Mouse (Mus musculus): Measurements from ENCODE around the gene Gm867. TPM values are rescaled to one million over a fixed set of nuclear protein-coding genes. Genes with fewer than 3 reads are reported as not detected.
A peak's percentile ranks its signal among the peaks of the same experiment; 100 is the strongest.

Gm867 gene
- total RNA-seq, 2 experiments from 2014 or later = not detected

DNA sequence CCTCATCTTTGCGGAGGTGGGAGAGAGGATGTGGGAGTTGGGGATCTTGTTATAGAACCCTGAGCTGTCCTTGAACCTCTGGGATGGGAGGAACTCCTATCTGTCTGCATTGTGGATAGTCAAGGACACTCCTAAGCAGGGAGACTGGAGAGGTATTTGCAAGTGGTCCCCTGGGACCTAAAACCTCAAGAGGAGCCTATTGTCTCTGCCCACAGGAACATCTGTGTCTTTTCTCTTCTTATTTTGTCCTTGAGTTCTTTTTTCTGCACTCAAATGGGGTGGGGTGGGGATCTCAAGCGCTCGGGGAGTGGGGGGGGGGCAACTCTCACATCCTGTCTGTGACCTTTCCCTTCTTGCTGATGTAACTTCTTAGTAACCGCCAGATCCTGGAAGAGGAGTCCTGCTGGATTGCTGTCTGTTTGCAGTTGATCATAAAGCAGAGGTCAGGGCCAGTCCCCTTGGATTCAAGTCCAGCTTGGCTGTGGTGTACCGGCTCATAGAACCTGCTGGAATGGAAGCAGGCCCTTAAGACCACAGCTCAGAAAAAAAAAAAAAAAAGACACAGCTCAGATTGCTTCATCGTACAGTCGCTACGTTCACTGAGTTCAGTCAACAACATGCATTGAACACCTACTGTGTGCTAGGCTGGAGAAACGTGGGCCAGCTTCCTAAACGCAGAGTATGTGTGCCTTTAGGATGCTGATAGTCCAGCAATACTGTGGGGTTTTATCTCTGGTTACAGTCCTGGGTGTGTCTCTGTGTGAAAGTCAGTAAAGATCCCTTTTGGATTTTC, 2.4 kb downstream of the Gm867 start:
- no peak for ATAC-seq (replicated peaks; ENCODE audit: poor library complexity, severe bottlenecking)

DNA sequence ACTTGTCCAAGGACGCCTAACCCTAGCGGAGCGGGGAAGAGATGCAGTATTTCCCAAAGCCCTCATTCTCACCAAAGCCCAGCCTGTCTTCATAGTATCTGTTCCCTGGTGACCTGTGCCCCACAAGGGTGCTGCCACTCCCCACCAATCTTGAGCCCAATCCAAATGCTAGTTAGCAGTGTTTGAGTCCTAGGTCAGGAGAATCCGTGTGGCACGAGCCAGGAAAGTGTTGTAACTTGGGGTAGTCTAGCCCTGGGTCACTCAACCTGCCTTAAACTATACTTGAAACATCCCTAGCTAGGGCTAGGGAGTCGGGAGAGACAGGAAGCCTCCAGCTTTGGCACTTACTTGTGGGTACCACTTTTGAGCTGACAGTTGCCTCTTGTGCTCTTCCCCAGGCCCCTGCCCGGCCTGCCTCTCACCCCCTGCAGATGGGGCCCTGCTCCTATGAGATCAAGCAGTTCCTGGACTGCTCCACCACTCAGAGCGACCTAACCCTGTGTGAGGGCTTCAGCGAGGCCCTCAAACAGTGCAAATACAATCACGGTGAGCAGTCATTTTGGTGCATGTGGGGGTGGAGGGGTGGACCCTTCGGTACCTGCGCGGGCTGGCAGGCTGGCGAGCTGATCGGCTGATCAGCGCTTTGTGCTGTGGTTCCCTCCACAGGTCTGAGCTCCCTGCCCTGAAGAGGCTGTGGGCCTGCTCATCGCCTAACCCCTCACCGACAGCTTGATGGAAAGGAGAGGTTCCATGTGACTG, 3.4 kb downstream of the Gm867 start:
- ATAC-seq (replicated peaks; ENCODE audit: poor library complexity, severe bottlenecking) = no peak

DNA sequence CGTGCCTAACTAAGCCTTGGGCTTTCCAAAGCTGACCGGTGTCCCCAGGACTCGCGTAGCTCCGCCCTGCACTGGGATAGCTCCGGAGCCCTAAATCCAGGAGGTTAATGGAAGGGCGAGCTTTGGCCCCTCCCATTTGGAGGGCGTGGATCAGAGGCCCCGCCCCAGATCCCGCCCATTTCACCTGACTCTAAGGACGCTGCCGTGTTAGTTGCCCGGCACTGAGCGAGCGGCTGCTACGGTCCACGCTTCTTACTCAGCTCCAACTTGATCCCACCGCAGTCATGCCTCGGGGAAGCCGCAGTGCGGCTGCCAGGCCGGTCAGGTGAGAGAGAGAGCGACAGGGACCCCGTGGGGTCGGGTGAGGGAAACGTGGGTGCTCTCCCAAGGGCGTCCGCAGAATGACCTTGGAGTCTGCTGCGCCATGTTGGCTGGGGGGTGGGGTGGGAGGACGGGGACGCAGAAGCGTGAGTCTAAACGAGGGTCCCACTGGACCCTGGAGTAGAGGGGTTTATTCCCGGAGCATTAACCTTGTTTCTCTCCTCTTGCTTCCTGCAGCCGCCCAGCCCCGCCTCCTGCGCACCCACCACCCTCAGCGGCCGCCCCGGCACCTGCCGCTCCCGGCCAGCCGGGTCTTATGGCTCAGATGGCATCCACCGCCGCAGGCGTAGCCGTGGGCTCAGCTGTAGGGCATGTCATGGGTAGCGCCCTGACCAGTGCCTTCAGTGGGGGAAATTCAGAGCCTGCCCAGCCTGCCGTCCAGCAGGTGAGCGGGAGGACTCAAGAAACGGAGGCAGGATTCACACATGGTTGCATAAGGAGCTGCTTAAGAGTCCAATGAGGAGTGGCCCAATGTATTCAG, 4.6 kb downstream of the Gm867 start, which contains the start of gene Mmp11:
Mmp11 (minus strand) TSS at position 817 of the 862 bp plus-strand sequence.
- ATAC-seq (replicated peaks; ENCODE audit: poor library complexity, severe bottlenecking) = peak; percentile 80

DNA sequence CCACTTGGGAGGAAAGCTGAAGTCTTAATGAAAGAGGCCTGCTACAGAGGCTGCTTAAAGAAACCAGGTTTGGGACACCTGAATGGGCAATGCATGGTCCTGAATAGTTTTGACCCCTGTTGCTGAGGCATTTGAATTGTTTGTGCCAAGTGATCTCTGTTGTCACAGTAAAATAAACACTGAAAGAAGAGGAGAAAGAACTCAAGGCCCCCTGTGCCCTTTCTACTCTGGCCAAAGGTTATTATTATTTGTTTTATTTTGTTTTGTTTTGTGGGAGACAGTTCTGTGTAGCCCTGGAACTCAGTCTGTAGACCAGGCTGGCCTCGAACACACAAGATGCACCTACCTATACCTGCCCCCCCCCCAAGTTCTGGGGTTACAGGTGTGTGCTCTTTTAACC, 5.5 kb downstream of the Gm867 start:
- ATAC-seq (replicated peaks; ENCODE audit: poor library complexity, severe bottlenecking) = no peak

DNA sequence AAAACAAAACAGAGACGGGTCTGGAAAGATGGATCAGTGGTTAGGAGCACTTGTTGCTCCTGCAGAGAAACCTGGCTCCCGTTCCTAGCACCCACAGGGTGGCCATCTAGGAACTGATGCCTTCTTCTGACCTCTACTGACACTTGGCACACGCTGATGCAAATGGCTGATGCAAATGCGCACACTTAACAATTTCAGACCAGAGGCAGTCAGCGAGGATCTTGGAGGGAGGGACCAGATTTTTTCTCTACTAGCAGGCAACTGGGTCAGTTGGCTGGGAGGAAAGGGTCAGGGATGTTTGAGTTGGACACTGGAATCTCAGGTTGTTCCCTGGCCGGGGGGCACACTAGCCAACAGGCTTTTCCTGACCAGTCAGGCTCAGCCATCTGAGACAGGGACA, 7.6 kb downstream of the Gm867 start, which contains the start of gene Chchd10:
Chchd10 (plus strand) TSS at position 240 of the 400 bp plus-strand sequence.
- no peak for ATAC-seq (replicated peaks; ENCODE audit: poor library complexity, severe bottlenecking)

DNA sequence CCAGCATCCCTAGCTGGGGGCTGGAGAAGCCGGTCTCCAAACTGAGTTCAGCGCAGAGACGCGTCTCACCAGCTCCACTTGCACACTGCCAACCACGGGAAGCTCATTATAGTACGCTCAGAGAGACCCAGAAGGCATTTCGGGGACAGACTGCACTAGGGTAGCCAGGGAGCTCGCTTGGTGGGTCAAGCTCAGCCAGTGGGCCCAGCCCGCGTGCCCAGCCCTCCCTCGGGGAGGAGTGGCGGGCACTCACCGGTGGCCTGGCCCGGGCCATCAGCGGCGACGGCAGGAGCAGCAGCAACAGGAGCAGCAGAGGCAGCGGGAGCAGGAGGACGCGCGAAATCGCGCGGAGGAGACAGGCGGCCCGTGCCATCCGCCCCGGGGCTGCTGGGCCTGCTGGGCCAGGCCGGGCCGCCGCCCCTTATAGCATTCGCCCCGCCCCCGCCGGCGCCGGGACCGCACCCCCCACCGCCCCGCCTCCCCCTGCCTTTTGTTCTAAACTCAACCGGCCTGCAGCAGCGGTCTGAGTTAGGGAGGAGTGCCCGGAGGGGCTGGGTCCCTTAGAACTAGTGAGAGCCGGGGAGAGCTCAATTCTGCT, 8.3 kb downstream of the Gm867 start:
- ATAC-seq (replicated peaks; ENCODE audit: poor library complexity, severe bottlenecking) = peak; percentile 49

DNA sequence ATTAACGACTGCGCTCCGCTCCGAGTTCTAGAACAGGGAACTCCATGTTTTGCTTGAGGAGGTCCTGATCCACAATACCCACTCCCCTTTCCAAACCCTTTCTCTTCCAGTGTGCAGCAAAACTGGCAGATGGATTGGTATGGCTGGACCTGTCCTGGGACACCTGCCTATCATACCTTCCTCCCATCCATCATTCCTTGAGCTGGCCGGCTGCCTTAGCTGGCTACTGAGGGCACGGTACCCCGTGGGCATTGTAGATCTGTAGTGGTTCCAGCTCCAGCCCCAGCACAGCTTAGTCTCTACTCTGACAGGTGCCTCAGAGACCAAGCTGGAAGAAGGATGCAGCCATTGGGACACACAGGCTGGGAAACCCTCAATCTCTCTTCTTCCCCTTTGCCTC, 9.2 kb downstream of the Gm867 start:
- no peak for ATAC-seq (replicated peaks; ENCODE audit: poor library complexity, severe bottlenecking)

DNA sequence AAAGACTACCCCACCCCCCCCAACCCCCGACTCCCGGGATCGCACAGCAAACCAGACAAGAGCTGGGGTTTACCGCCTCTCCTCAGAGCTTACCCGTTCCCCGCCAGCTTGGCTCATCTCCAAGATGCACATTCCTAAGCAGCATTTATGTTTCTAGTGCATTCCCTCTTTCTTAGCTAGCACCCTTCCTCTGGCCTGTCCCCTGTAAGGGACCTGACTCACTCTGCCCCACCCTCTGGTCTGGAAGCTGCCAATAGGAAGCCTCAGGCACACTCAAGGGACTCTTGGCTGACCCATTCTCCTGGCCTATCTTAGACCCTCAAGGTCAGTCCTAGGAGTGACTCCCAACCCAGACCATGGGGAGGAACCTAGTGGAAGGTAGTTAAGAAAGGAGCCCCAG, 10.2 kb downstream of the Gm867 start:
- ATAC-seq (replicated peaks; ENCODE audit: poor library complexity, severe bottlenecking) = no peak

DNA sequence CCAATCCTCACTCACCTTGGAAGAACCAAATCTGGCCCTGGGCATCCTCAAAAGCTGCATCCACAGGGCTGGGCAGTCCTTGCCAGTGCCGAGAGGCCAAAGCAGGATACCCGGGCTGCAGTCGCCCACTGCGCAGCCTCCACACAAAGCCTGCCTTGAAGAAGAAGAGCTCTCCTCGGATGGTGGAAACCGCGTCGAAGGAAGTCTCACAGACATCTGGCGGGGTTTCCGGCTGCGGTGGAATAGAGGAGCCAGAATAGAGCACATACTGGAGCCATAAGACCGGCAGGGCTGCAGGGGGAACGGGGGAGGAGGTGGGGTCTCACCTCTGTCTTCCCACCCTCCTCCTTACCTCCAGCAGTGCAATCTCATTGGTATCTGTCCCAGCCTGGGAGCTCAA, 14.1 kb downstream of the Gm867 start:
- ATAC-seq (replicated peaks; ENCODE audit: poor library complexity, severe bottlenecking) = 0 out of 2 replicates have a peak, but pooled peaks have one; percentile 8

DNA sequence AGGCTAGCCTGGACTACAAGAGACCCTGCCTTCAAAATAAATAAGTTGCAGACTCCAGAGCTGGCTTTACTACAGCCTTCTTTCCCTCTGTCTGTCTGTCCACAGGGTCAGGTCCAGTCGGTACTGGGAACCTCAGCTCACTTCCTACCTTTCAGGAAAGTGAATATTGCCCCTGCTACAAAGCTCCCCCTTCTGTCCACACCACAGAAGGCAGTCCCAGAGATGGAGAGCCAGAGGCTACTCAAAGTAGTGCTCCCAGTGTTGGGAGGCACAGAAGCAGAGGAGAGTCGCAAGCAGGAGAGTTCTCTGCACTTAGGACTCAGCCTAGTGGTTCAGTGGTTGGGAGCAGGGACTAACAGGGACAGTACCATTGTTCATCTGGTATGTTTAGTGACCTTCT, 16.1 kb downstream of the Gm867 start:
- ATAC-seq (replicated peaks; ENCODE audit: poor library complexity, severe bottlenecking) = peak; percentile 15; the same call in 1 of the 2 replicates

DNA sequence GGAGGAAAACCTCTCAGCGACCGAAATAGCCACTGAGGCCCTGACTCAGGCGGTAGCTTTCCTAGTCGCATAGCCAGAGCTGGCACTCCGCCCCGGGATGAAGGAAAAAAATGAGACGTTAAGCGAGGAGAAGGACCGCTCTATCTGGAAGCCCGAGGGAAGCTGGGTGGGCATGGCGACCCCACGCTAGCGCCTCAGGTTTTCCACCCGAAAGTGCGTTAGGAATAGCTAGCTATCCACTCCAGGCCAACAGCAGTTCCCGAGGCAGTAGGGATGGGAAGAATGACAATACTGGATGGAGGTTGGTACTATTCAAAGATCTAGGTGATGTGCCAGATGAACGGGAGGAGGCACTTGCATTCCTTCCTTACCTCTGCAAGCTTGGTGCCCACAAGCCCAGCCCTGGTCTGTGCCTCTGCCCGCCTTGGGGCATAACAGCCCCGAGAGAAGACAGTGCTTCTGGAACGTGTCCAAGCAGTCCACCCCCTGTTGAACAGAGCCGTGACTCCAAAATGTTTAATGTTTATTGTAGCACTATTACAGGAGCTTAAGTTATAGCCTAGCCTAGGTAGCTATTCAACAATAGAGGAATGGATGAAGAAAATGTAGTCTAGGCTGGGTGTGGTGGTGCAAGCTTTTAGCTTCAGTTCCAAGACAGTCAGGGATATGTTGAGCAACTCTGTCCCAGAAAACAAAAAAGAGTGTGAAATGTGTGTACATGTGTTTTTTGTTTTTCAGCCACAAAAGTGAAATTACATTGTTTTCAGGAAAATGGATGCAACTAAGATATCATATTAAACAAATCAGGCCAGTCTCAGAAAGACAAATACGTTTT, 18.5 kb downstream of the Gm867 start:
- no peak for ATAC-seq (replicated peaks; ENCODE audit: poor library complexity, severe bottlenecking)

DNA sequence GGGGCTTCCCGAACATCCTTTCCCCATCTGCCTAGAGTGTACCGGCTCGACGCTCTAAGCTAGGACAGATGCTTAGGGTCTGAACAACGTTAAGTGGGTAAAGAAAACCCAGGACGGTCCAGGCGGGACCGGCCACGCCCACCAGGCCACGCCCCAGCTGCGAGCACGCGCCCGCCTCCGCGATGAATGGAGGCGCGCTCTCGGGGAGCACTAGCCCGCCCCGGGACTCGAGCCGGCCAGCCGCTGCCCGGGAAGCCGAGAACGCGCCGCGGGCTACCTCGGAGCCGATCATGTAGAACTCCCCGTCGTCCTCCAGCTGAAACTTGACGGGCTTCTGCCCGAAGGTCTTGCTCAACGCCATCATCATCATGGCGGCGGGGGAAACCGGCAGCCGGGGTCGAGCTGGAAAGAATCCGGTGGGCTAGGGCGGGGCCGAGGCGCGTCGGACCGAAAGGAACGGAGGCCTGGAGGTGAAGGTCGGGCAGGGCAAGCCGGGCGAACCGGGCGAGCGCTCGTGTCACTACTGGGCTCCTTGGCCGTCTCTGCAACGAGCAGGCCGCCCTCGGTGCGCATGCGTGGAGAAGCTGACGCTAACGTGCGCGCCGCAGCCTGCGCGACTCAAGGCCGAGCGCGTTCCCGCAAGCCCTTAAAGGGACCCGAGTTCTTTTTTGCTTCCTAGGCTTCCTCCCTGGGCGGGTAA, 19.3 kb downstream of the Gm867 start, which contains the start of gene Smarcb1:
Smarcb1 (minus strand) TSS at position 592 of the 700 bp plus-strand sequence.
- peak; percentile 75 for ATAC-seq (replicated peaks; ENCODE audit: poor library complexity, severe bottlenecking)

DNA sequence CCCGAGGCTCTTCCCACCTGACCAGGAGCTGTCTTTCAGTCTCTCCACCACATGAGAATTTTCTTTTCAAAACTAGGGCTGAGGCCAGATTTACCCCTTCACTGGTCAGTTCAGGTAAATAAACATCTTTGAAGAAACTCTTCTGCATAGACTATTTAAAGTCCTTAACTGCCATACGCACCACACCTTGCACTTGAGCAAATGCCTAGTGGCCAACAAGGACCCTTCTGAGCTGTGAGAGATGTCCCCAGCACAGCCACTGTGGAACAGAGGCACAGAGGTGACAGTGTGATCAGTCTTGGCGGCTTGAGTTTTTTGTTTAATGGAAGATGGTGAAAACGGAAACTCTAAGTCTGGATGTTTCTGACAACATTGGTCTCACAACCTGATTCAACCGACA, 21.4 kb downstream of the Gm867 start:
- ATAC-seq (replicated peaks; ENCODE audit: poor library complexity, severe bottlenecking) = no peak

DNA sequence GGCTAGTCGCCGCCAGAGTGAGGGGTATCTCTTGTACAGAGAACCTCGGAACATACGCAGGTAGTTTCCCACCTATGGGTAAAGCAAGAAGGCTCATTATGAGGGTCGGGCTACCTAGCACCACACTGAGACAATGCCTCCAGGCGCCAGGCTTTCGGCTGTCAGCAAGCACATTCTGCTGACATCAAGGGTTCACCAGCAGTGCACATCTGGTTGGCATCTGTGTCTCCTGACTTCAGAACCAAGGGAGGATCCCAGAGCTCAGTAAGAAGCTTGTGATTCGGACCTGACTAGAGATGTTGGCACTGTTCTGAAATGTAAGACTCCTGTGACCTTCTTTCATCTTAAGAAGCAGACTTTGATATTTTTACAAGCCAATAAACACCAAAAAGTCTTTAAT, 23.6 kb downstream of the Gm867 start:
- no peak for ATAC-seq (replicated peaks; ENCODE audit: poor library complexity, severe bottlenecking)

DNA sequence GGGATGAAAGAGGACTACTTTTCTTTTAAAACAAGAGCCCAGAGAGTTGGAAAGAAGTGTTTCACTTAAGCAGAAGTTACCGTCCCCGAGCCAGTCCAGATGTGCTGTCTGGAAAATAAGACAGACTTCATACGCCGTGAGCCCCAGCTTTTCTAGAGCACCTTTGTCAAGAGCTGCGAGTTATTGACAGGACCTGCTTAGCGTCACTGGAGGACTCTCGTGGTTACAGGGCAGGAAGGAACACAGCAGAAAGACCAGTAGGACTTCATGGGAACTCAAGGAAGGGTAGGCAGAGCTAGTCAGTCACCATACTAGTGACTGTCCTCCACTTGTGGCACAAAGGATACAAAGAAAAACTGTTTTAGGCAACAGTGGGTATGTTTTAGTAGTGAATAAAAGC, 24.9 kb downstream of the Gm867 start:
- ATAC-seq (replicated peaks; ENCODE audit: poor library complexity, severe bottlenecking) = no peak

DNA sequence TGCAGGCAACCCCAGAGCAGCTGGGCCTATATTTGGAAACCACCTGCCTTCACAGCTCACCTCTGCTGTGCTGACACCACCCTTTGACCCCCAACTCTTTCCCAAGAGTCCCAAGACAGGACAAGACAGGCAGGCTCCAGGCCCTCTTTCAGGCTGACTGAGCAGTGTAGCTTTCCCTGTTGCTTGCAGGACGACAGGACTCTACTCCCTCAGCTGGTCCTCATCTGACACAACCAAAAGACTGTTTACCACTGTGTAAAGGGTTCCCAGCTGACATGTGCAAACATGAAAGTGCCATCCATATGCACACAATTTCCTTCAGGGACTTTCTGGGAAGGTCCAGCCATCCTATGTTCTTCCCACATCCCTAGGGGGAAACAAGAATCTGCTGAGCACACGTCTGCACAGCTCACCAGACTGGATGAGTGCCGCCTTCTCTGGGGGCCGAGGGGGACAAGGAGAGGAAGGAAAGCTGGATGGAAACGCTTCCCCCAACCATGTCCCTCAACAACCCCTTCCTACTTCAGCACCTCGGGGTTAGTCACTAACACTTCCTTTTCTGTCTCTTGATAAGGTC, 27.4 kb downstream of the Gm867 start:
- ATAC-seq (replicated peaks; ENCODE audit: poor library complexity, severe bottlenecking) = no peak

DNA sequence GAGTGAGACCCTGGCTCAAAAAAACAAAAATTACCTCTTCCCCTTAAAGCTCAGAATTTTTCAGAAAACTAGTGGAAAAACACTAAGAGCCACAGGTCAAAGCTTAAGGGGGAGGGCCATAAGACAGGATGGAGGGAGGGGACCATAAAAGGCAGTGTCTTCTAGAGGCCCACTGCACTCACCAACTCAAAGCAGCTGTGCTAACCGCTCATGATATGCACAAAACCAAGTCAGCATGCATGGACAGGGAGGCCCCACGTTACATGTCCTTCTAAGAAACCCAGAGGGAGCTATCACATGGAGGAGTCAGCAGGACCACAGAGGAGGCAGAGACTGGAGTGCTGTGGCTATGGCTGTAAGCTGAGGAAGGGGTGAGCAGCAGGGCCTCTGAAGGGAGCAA, 29.8 kb downstream of the Gm867 start:
- ATAC-seq (replicated peaks; ENCODE audit: poor library complexity, severe bottlenecking) = no peak

DNA sequence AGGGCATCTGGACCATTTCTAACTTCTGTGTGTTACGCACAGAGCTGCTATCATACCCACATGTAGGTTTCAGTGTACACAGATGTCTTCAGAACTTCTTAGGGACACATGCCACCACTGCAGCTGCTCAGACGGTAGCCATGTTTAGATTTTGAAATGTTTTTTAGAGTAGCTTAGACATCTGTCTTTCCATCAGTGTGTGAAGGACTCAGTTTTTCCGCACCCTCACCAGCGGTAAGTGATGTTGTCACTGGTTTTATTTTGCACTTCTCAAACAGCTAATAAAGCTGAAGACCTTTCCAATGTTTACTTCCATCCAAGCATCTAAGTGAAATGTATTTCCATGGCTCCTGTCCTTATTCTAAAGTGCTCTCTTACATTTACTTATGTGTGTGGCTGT, 33.6 kb downstream of the Gm867 start:
- no peak for ATAC-seq (replicated peaks; ENCODE audit: poor library complexity, severe bottlenecking)
